Mouse (Mus musculus): ENCODE data around the gene Tuba1b. TPM values are rescaled to one million over a fixed set of nuclear protein-coding genes. Genes with fewer than 3 reads are reported as not detected.
A peak's percentile ranks its signal among the peaks of the same experiment; 100 is the strongest.

Tuba1b gene
- total and polyA plus RNA-seq, 2 experiments from 2014 or later, result 611 to 2,330 TPM

- Histone ChIP-seq H3K36me3 (replicated peaks; ENCODE audit: control insufficient read depth, insufficient read depth, low read length) (no peaks in the 10 kb centered on the region), H3K27ac (ENCODE audit: low read depth) (no peak within 1 kb of the TSS), H3K4me1 (ENCODE audit: control insufficient read depth, insufficient read depth) (peaks cover 33% of the 10 kb centered on the region), H3K27me3 (ENCODE audit: control insufficient read depth, insufficient read depth, low read length) (peaks cover 59% of the 10 kb centered on the region), H3K4me3 (ENCODE audit: low read depth, low read length) (peak within 1 kb of the TSS; percentile 60), H3K9me3 (replicated peaks; ENCODE audit: control insufficient read depth, low read length) (no peaks in the 10 kb centered on the region), H3K9ac (replicated peaks; ENCODE audit: low read depth, low read length) (peak within 1 kb of the TSS; percentile 61), H3K4me2 (ENCODE audit: low read depth, low read length) (peak within 1 kb of the TSS; percentile 95)
- TF ChIP-seq EP300 (IDR thresholded peaks at IDR 0.05; ENCODE audit: low read depth) (no peak), CTCF (IDR thresholded peaks at IDR 0.05; ENCODE audit: low read depth) (no peak)
- WGBS, result 2% methylated on average over 73 of the region's 77 CpGs
- DNase-seq (ENCODE audit: low spot score), result no peak
- no peak for ATAC-seq (ENCODE audit: insufficient read depth, low read depth)
Measured at GRCm38 (mm10) chr15:98893940-98894745, 40.2 kb downstream of the Tuba1b start, which contains the start of gene Rhebl1. Rhebl1 (minus strand) TSS chr15:98894540.

DNA sequence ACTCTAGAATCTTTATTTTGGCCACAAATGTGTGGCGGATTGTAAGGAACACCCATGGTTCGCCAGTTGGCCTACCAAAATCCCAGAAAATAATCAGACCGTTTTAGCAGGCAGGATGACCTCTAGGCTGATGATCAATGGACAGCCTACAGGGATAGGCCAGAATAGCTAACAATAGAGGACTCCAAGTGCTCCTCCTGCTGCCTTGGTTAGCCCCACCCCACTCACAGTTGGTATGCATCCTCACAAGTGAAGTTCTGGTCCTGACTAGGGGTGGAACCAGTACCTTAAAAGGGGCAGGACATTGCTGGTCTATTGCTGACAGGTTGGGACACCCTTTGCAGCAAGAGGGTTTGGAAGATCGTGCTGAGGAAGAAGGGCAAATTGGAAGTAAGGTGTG is 41.3 kb downstream of the Tuba1b start:
- WGBS, result 80% methylated on average over 4 of the region's 4 CpGs

GRCm38 (mm10) chr15:98891907-98892606 is 42.3 kb downstream of the Tuba1b start:
- Histone ChIP-seq H3K9ac (replicated peaks; ENCODE audit: low read depth, low read length) (no peak overlapping the region), H3K4me2 (ENCODE audit: low read depth, low read length) (no peak overlapping the region), H3K9me3 (replicated peaks; ENCODE audit: control insufficient read depth, low read length) (no peaks in the 10 kb centered on the region), H3K27ac (ENCODE audit: low read depth) (no peak overlapping the region; the same call in 1 of the 2 replicates), H3K36me3 (replicated peaks; ENCODE audit: control insufficient read depth, insufficient read depth, low read length) (no peaks in the 10 kb centered on the region), H3K4me3 (ENCODE audit: low read depth, low read length) (no peak overlapping the region), H3K4me1 (ENCODE audit: control insufficient read depth, insufficient read depth) (peaks cover 18% of the 10 kb centered on the region), H3K27me3 (ENCODE audit: control insufficient read depth, insufficient read depth, low read length) (peaks cover 40% of the 10 kb centered on the region)
- ATAC-seq (ENCODE audit: insufficient read depth, low read depth) (peak; percentile 83), DNase-seq (ENCODE audit: low spot score) (peak; percentile 96)
- peak; percentile 99 for TF ChIP-seq CTCF (IDR thresholded peaks at IDR 0.05; ENCODE audit: low read depth)
- TF ChIP-seq EP300 (IDR thresholded peaks at IDR 0.05; ENCODE audit: low read depth), result no peak
- WGBS, result 20% methylated on average over 6 of the region's 6 CpGs

More for the DNA sequence above, 41.3 kb downstream of the Tuba1b start:
- DNase-seq (ENCODE audit: low spot score), result no peak
- Histone ChIP-seq H3K36me3 (replicated peaks; ENCODE audit: control insufficient read depth, insufficient read depth, low read length) (no peaks in the 10 kb centered on the region), H3K4me1 (ENCODE audit: control insufficient read depth, insufficient read depth) (peaks cover 28% of the 10 kb centered on the region), H3K4me3 (ENCODE audit: low read depth, low read length) (no peak overlapping the region), H3K27me3 (ENCODE audit: control insufficient read depth, insufficient read depth, low read length) (peaks cover 50% of the 10 kb centered on the region), H3K9ac (replicated peaks; ENCODE audit: low read depth, low read length) (no peak overlapping the region), H3K9me3 (replicated peaks; ENCODE audit: control insufficient read depth, low read length) (no peaks in the 10 kb centered on the region), H3K27ac (ENCODE audit: low read depth) (no peak overlapping the region), H3K4me2 (ENCODE audit: low read depth, low read length) (no peak overlapping the region)
- ATAC-seq (ENCODE audit: insufficient read depth, low read depth), result no peak
- TF ChIP-seq EP300 (IDR thresholded peaks at IDR 0.05; ENCODE audit: low read depth), result no peak
- no peak for TF ChIP-seq CTCF (IDR thresholded peaks at IDR 0.05; ENCODE audit: low read depth)

GRCm38 (mm10) chr15:98891198-98891742 is 43.1 kb downstream of the Tuba1b start:
- WGBS, result 19% methylated on average over 19 of the region's 19 CpGs
- TF ChIP-seq CTCF (IDR thresholded peaks at IDR 0.05; ENCODE audit: low read depth) (no peak), EP300 (IDR thresholded peaks at IDR 0.05; ENCODE audit: low read depth) (no peak)
- peak overlapping the region; percentile 13; the same call in 1 of the 2 replicates for H3K4me2 ChIP-seq (ENCODE audit: low read depth, low read length)
- no peaks in the 10 kb centered on the region for H3K36me3 ChIP-seq (replicated peaks; ENCODE audit: control insufficient read depth, insufficient read depth, low read length)
- no peak for ATAC-seq (ENCODE audit: insufficient read depth, low read depth)
- H3K4me3 ChIP-seq (ENCODE audit: low read depth, low read length), result no peak overlapping the region
- H3K27me3 ChIP-seq (ENCODE audit: control insufficient read depth, insufficient read depth, low read length), result peaks cover 32% of the 10 kb centered on the region
- H3K4me1 ChIP-seq (ENCODE audit: control insufficient read depth, insufficient read depth), result peaks cover 18% of the 10 kb centered on the region
- H3K9ac ChIP-seq (replicated peaks; ENCODE audit: low read depth, low read length), result no peak overlapping the region
- no peak overlapping the region for H3K27ac ChIP-seq (ENCODE audit: low read depth)
- DNase-seq (ENCODE audit: low spot score), result no peak
- no peaks in the 10 kb centered on the region for H3K9me3 ChIP-seq (replicated peaks; ENCODE audit: control insufficient read depth, low read length)

DNA sequence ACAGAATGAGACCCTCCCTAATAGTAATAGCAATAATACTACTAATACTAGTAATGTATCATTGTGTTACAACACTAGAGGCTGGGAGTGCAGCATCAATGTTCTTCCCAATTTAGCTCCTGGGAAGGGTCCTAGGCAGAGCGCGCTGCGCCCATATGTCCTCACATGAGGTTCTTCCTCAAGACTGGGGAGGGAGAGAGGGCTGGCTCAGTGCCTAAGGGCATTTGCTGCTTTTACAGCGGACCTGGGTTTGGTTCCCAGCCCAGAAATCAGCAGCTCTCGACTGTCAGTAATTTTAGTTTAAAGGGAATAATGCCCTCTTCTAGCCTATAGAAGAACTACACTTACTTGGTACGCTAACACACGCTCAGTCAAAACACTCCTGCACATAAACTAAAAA is 46.8 kb downstream of the Tuba1b start:
- H3K4me3 ChIP-seq (ENCODE audit: low read depth, low read length), result no peak overlapping the region
- H3K27ac ChIP-seq (ENCODE audit: low read depth), result no peak overlapping the region
- no peak overlapping the region for H3K9ac ChIP-seq (replicated peaks; ENCODE audit: low read depth, low read length)
- no peaks in the 10 kb centered on the region for H3K36me3 ChIP-seq (replicated peaks; ENCODE audit: control insufficient read depth, insufficient read depth, low read length)
- ATAC-seq (ENCODE audit: insufficient read depth, low read depth) (no peak), DNase-seq (ENCODE audit: low spot score) (no peak)
- no peaks in the 10 kb centered on the region for H3K27me3 ChIP-seq (ENCODE audit: control insufficient read depth, insufficient read depth, low read length)
- H3K4me2 ChIP-seq (ENCODE audit: low read depth, low read length), result no peak overlapping the region
- no peaks in the 10 kb centered on the region for H3K9me3 ChIP-seq (replicated peaks; ENCODE audit: control insufficient read depth, low read length)
- 77% methylated on average over 7 of the region's 7 CpGs for WGBS
- no peak for TF ChIP-seq EP300 (IDR thresholded peaks at IDR 0.05; ENCODE audit: low read depth)
- TF ChIP-seq CTCF (IDR thresholded peaks at IDR 0.05; ENCODE audit: low read depth), result no peak
- H3K4me1 ChIP-seq (ENCODE audit: control insufficient read depth, insufficient read depth), result no peaks in the 10 kb centered on the region

All from heart, postnatal 0 days (tissue).